Mouse (Mus musculus) liver, embryonic 14.5 days (tissue): ENCODE data around the gene Cs.

ENCODE experiments used
- CTCF ChIP-seq: IDR thresholded peaks from 2 replicates; pipeline ENCODE4 v1.5.1; 2016; ENCODE audit warnings: antibody characterized with exemption, low read depth, control low read depth
- EP300 ChIP-seq: IDR thresholded peaks from 2 replicates; pipeline ENCODE4 v1.6.1; 2016; ENCODE audit warnings: antibody characterized with exemption, low read depth

- TF ChIP-seq CTCF (no peak), EP300 (no peak)
Measured at GRCm38 (mm10) chr10:128397466-128397865, 59.9 kb downstream of the Cs start.
